Mouse (Mus musculus): ENCODE data around the gene Lrmda.

Lrmda gene

DNA sequence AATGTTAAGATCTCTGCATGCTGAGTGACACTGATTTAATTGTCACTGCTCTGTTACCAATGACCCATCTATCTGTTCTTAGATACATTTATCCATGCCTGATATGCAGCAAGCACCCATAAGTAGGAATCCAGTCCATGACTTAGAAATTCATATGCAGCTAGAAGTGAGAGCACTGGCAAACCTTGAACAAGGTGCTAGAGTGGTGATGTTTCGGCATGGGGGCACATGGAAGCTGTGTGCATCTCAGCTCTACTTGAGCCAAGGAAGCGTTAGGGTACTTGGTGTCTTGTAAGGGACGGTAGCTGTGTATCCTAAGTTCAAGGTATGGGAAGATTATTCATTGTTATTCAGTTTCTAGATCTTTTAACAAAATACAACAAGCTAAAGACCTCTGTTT is 896.0 kb downstream of the Lrmda start:
- DNase-seq, result no peak

DNA sequence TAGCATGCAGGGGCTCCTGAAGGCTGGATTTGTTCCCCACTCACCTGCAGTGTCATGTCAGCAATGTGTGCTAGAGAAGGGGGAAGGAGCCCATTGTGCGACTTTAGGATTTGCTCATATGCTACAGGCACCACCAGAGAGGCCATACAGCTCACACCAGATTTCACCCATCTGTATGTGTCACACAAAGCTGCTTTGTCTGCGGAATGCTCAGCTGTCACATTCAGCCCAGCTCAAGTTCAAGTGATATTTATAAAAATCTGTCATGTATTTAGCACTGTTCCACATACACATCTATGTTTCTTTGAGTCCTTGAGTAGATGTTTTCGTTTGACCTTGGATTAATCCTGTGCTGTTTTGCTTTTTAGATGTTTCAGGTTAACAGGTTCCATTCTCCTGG is 899.0 kb downstream of the Lrmda start:
- DNase-seq, result no peak

DNA sequence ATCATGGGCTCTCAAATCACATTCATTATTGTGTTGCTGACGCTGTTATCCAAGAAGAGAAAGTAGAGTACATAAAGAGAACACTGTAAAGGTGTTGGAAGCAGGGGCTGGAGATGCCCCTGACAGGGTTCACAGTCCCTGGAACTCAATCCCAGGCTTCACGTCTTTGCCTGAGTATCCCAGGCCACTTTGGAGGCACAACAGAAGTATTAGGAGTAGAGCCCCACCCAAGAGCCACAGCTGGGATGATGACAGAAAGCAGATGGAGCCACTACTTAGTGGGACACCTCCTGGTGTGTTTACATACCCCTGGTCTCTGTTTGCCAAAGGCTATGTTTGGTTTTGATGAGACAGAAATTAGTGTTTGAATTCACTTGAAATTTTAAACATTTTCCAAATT is 899.4 kb downstream of the Lrmda start:
- DNase-seq, result no peak

GRCm38 (mm10) chr14:22921152-22921551 is 901.6 kb downstream of the Lrmda start:
- DNase-seq, result no peak

DNA sequence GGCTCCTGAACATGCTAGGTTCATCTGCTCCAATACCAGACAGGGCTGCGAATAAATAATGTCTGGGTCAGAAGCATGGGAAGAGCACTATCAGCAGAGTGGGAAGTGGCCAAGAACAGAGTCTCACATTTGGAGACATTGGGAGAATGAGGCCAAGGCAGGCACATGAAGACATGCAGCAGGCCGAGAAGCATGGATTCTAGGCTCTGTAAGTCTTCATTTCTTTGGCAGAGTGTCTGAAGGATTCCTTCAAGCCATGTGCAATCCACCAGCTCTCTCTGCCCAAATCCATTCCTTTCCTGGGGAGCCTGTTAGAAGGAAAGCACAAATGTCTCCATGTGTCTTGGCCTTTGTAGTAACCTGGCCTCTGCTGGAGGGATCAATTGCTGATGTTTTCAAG is 902.3 kb downstream of the Lrmda start:
- DNase-seq, result no peak

GRCm38 (mm10) chr14:22922571-22922970 is 903.1 kb downstream of the Lrmda start:
- no peak for DNase-seq

- DNase-seq, result no peak
These were observed 903.7 kb downstream of the Lrmda start for GRCm38 (mm10) chr14:22923251-22923650.

DNA sequence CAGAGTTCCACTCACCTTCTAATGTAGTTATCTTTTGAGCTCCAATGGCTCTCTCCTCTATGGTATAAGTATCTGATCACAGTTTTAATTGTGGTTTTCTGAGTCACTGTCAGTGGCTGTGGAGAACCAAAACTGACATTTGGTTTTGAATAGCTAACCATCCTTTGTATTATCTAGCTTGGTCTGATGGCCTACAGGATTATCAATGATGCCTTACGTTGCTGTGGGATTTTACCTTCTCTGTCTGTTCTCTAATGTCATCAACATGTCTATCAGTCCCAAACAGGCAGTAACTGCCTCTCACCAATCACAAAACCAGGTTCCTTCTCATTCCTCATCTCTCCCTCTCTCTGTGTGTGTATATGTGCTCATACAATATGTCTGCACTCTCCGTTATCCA is 908.8 kb downstream of the Lrmda start:
- no peak for DNase-seq

DNA sequence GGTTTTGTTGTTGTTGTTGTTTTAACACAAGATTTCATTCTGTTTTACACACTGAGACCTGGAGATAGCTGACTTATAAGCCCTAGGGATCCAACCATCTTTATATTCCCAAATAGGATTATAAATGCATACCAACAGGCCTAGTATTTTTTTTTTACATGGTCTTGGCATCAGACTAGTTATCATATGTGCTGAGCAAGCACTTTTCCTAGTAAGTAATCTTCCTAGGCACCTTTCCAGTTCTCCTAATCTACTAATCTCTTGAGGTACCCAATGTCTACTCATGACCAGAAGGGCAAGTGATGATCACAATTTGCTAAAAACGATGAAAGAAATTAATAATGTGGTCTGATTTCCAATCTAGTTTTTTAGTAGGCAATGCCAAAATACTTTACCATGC is 909.2 kb downstream of the Lrmda start:
- no peak for DNase-seq

GRCm38 (mm10) chr14:22929585-22929984 is 910.1 kb downstream of the Lrmda start:
- DNase-seq, result no peak

- DNase-seq, result no peak
These were observed 911.1 kb downstream of the Lrmda start for GRCm38 (mm10) chr14:22930488-22931046.

GRCm38 (mm10) chr14:22931114-22931822 is 911.8 kb downstream of the Lrmda start:
- no peak for DNase-seq

- no peak for DNase-seq
These were observed 917.2 kb downstream of the Lrmda start for GRCm38 (mm10) chr14:22936701-22937100.

- no peak for DNase-seq
These were observed 921.1 kb downstream of the Lrmda start for GRCm38 (mm10) chr14:22940576-22940975.

GRCm38 (mm10) chr14:22942569-22942968 is 923.1 kb downstream of the Lrmda start:
- DNase-seq, result no peak

DNA sequence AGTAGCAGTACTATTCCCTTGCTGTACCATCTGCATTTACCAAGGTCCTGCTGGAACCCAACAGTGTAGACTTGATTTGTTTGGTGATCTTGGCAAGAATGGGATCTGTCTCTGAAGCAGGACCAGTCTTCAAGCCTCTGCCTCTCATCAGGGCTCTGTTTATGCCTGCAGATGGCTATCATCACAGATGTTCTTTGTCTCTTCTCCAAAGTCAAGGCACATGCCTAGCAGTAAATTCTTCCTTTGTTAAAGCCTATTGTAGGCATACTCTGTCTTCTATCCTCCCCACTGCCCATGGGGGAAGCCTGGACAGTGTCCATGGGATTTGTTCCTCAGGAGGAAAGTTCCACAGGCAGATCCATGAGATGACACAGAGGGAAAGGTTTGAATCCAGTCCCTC is 930.0 kb downstream of the Lrmda start:
- DNase-seq, result no peak

DNA sequence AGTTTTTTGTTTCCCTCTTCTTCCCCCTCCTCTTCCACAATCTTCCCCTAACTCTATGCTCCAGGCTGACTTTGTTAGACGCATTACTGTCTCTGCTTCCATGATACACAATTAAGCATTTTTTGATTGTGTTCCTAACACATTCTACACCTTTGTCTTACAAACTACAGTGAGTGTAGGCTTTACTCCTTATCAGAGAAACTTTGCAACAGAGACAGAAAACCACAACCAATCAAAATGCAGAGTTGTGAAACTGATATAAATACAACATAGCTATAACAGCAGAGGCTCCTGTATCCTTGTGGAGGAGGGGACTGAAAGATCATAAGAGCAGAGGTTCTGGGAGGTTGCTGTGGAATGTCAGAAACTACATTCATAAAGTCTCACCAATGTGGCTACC is 933.5 kb downstream of the Lrmda start:
- DNase-seq, result no peak

DNA sequence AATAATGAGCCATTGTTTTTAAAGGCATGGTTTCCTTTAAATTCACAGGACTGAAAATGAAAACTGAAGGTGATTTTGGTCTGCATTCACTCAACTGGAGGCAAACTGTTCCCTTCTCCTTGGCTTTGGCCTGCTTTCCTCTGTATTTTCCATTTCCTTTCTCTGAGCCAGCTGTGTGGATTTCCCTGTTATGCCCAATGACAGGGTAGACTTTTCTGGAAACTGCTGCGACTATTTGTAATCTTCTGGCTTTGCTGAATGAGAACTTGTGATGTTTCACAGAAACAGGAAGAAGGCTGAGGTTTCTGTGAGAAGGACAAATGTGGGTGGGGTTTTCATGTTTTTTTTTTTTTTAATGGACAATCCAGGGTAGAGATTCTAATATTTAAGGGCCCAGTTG is 940.7 kb downstream of the Lrmda start:
- DNase-seq, result no peak

GRCm38 (mm10) chr14:22964796-22965660 is 945.5 kb downstream of the Lrmda start:
- DNase-seq, result no peak

DNA sequence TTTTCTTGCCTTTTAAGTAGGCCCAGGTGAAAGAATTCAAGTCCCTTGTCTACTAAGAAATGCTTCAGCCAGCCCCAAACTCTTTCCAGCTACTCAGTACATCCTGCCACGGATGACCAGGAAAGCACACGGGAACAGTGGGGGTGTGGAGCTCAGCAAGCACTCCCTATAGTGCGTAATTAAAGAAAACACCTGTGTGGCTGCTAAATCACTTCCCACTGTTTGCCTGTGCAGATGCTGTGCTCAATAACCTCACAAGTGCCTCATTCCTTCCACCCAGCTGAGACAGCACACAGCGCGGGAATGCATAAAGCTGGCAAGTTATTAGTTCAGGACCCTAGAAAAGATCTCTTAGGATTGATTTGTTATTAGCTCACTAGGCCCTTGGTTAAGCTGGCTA is 949.2 kb downstream of the Lrmda start:
- DNase-seq, result no peak

DNA sequence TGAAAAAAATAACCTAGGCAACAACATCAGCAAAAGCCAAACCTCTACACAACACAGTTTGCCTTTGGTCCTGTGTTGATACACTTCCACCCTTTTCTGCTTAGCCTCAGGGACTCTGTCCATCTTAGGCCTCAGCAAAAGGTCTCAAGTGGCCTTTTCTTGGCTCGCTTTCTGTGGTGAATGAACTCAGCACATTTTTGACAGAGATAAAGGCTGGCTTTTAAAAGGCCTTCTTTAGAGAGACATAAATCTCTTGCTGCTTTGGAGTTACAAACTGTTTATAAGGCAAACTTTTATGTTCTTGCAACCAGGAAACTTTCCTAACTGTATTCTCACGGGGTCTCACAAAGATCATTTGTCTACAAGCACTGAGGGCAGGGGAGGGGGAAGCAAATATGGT is 967.2 kb downstream of the Lrmda start:
- no peak for DNase-seq

GRCm38 (mm10) chr14:22988090-22988669 is 968.7 kb downstream of the Lrmda start:
- DNase-seq, result no peak

DNA sequence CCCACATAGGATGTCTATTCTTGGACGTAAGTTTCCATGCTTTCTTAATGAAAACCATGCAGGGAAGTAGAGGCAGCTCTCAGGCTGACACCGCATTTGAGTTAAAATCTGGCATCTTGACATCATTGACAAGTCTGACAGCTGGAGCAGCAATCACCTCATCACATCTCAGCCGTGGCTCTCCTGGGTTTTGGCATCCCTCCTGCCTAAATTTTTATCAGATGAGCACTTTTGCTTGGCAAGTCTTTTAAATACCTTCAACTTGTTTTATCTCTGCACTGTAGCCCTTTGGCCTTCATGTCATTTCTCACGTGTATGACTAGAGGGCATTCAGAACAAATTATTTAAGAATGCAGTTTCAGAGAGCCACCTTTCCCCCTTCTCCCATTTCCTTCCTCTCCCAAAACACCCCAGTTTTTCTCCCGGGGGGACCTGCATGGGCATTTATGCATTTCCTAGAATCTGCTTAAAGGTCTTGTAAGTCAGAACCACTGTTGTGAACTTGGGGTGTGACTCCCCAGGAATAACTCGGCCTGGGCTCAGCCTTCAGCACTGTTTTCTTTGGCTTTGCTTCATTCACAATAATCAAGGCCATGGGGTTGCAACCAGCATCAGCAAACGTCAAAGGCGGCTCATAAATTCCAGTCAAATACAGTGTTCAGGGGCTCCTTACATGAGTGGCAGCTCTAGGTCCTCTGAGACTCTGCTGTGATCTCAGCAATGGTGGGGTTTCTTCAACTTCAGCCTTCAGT is 975.8 kb downstream of the Lrmda start:
- no peak for DNase-seq
